Mouse (Mus musculus): ENCODE measurements around the gene Otos.

- no peak for TF ChIP-seq CTCF (IDR thresholded peaks at IDR 0.05; ENCODE audit: borderline replicate concordance, insufficient read depth, low read depth, low read length)
- TF ChIP-seq POLR2A (IDR thresholded peaks at IDR 0.05; ENCODE audit: borderline replicate concordance, insufficient read depth, low read length), result no peak
These were observed 6.0 kb upstream of the Otos start for GRCm38 (mm10) chr1:92654676-92655075.
